Mouse (Mus musculus) adrenal gland (tissue): ENCODE data around the gene Pdlim1.

Experiments used
- intact Hi-C: fragments of 180-260 bp; cut with DNase I; formaldehyde crosslinking; loops from one replicate; pipeline ENCODE4 v1.15.1; 2025
- long read RNA-seq, 2 experiments: library from polyadenylated mRNA; unstranded; transcript quantifications; one replicate each; pipeline ENCODE4 v2.0.0; 2020; ENCODE audit warnings: borderline replicate concordance in 1 of 2; ENCODE audit not compliant: insufficient replicate concordance in 1 of 2

Pdlim1 gene
- long read RNA-seq, experiment 1, transcript Pdlim1-201 (7 exons, 2,571 nt): major isoform, 8 of 8 reads
- long read RNA-seq, experiment 1, partial matches to known transcripts: 0 of 8 reads
- long read RNA-seq, experiment 1, other reads (novel, unspliced or antisense): 0 of 8 reads
- long read RNA-seq, experiment 2, transcript Pdlim1-201 (7 exons, 2,571 nt): major isoform, 5 of 6 reads
- long read RNA-seq, experiment 2, partial matches to known transcripts: 0 of 6 reads
- long read RNA-seq, experiment 2, other reads (novel, unspliced or antisense): 1 of 6 reads

DNA sequence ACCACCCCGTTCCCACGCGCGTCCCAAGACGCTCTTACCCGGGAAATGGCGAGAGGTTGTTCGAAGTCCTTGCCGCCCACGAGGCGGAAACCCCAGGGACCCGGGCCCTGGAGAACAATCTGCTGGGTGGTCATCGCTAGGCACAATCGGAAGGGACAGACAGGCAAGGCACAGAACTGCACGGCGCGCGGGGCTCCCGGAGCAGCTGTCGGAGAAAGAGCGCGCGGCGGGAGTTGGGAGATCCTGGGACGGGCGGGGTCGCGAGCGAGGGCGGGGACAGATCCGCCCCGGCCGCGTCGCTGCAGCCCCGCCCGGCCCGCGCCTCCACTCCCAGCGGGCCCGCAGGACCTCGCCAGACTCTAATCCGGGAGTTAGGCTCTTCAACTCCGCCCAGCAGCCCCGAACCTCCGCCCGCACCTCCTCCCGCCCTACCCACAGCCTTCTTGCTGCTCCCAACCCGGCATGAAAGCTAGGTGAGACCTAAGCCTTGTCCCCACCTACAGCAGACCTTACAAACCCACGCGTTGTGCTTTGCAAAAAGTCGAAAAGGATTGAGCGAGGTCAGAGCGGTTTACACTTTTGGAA lies at the start of gene Pdlim1:
TSS of gene Pdlim1 (minus strand) at position 535 of the 585 bp plus-strand sequence.
- intact Hi-C loops: no loop called here

GRCm38 (mm10) chr19:40319199-40319598 lies 47.6 kb upstream of the Pdlim1 start:
- intact Hi-C loops: no loop called here

- intact Hi-C loops: no loop called here
Measured at GRCm38 (mm10) chr19:40318511-40318910, 46.9 kb upstream of the Pdlim1 start.

DNA sequence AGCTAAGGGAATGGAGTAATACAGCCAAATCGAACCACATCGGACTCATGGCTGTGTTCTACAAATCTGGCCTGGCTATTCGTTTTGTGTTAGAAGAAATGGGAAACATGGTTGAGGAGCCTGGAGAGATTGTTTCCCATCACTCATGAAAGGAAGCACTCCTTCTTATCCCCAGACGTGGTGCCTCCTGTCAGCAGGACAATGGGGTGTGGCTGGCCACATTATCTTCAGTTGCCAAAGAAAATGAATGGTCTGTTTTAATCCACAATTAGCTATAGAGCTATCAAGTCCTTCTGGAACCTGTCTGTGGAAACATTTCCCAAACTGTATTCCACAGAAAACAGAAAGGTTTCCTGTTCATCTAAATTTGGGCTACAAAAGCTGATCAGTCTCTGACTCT lies 45.4 kb upstream of the Pdlim1 start:
- intact Hi-C loops: no loop called here

GRCm38 (mm10) chr19:40314252-40314651 lies 42.6 kb upstream of the Pdlim1 start:
- intact Hi-C loops: no loop called here

GRCm38 (mm10) chr19:40311631-40312030 lies 40.0 kb upstream of the Pdlim1 start:
- intact Hi-C loops: no loop called here

DNA sequence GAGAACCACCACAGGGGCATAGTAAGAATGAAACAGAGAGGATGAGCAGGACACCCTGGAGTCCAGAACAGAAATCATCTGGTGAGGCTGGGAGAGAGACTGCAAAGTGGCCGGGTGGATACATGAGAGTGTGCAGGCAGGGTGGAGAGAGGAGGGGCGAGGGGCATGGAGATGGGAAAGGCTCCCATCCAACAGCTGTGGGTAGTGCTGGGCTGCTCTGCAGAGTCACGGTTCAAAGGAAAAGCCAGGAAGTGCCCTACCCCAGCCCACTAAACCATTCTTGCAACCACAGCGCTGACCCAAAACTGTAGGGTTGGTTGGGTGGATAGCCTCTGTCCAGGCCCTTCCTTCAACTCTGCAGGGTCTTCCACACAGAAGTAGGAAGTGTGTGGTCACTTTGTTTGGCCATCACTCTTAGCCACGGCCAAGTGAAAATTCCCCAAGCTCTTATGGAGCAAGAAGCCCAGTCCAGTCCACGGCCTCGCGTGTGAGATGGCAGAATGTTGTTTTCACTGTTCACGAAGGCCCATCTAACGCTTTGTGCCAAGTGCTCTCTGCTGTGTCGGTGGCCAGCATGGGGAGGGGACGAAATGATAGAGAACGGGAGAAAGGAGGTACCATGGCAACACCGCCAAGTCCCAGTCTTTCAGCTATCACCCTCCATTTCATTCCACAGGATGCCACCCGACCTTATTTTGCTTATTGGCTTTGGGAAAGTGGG lies 38.9 kb upstream of the Pdlim1 start:
- intact Hi-C loops: no loop called here

DNA sequence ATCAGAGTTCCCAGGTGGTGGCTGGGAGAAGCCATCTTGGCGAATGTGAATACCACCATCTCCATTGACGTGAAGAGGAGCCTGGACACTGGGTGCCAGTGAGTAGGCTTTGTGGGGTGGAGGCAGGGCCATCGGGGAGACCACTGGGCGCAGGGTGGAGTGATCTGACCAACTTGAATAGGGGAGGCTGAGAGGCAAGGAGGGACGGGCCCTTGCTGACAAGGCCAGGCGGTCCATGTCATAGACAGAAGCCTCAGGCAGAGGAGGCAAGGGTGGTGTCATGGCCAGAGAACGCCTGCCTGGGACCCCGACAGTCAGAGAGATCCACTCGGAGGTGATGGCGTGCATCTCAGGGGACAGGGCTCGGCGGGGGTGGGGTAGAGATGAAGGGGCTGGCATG lies 38.3 kb upstream of the Pdlim1 start:
- intact Hi-C loops: no loop called here

DNA sequence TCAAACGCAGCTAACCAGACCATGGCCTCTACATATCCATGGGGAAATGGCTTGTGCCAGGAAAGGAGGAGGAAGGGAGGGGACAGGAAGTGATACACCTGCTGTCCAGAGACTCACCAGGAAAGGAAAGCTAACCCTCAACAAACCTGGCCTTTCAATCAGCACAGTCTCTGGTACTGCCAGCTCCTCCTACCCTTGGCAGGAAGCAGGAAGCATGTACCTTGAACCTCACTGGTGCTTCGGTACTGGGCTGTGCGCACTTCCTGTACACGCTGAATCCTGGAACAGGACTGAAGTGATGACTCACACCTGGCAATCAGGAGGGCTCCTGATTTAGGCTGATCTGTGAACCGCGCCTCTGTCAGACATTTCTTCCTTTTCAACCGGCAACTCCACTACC lies 35.9 kb upstream of the Pdlim1 start:
- intact Hi-C loops: no loop called here

DNA sequence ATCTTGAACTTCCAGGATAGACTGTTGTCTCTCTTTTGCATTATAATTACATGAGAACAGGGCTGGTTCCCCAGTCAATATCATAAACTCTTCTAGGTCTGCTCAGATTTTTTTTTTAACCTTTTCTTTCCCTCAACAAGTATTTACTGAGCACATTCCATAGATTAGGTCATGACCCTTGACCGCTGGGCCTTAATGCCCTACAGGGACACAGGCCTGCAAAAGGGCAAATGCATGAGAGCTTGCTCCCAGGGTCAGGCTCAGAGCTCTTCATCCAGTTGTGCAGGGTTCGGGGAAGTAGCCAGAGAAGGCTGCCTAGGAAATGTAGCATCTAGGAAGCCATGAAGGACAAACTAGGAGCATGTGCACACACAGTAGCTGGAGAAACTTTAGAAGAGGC lies 35.0 kb upstream of the Pdlim1 start:
- intact Hi-C loops: no loop called here

- intact Hi-C loops: no loop called here
Measured at GRCm38 (mm10) chr19:40305456-40305855, 33.8 kb upstream of the Pdlim1 start.

DNA sequence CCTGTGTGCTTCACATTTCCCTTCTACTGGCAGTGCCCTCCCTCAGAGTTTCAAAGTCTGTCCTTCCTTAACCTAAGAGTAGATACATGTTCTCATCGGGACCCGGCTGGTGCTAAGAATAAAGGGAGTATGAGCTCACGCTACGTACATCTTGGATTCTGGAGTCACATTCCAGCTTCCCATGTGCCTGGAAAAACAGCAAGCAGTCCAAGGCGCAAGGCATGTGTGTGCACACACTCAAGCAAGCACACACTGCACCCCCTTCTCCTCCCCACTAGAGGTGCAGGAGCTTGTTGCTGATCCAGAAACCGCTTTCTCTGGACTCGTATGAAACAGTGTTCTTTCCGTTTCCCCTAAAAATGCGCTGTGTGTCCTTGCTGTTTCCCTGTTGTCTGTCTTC lies 31.3 kb upstream of the Pdlim1 start:
- intact Hi-C loops: no loop called here

DNA sequence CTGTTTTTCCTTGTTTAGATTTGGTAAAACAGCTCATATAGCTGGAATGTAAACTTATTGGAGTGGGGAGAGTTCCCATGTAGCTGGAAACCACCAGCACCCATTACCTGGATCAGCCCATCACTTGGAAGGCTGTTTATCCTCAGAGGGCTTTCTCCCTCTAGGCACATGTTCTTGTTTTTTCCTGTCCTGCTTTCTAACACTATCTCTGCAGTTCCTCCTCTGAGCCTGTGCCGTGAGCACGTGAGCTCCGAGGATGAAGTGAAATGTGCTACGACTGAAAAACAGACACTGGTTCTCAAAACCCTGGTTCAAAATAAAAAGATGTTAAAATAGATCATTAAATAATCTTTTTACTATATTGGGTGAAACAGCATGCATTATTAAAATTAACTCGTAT lies 30.8 kb upstream of the Pdlim1 start:
- intact Hi-C loops: no loop called here

GRCm38 (mm10) chr19:40299983-40300759 lies 28.5 kb upstream of the Pdlim1 start:
- intact Hi-C loops: no loop called here

DNA sequence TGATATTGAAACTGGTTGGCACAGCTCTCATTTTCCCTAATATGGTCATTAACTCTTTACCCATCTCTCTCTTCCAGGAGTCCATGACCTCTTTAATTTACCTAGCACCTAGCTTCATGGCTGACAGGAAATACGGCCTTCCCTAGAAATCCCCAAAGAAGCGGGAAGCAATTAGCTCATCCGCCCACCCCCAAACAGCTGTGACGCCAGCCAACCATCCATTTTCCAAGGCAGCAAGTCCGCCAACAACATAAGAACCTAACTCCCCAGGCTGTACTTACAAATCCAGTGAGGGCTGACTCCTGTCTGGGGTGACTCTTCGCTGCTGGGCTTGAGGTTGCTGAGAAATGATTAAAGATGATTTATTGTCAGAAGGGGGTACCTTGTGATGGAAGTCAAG lies 27.5 kb upstream of the Pdlim1 start:
- intact Hi-C loops: no loop called here

- intact Hi-C loops: no loop called here
Measured at GRCm38 (mm10) chr19:40298574-40298973, 26.9 kb upstream of the Pdlim1 start.

DNA sequence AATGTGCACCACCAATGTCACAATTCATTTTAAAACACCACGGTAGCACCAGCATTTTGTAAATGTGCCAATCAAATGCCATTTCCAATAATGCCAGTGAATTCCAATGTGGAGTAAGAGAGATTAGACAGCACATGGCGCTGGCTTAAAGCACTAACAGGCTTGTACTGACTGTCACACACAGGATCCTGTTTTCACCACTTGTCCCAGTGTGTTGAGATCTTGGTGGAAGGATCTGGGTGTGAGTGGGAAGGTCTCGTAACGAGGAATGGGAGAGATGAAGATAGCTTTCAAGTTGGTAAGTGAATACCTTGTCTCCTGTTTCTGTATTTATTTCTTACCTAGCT lies 26.1 kb upstream of the Pdlim1 start:
- intact Hi-C loops: no loop called here

DNA sequence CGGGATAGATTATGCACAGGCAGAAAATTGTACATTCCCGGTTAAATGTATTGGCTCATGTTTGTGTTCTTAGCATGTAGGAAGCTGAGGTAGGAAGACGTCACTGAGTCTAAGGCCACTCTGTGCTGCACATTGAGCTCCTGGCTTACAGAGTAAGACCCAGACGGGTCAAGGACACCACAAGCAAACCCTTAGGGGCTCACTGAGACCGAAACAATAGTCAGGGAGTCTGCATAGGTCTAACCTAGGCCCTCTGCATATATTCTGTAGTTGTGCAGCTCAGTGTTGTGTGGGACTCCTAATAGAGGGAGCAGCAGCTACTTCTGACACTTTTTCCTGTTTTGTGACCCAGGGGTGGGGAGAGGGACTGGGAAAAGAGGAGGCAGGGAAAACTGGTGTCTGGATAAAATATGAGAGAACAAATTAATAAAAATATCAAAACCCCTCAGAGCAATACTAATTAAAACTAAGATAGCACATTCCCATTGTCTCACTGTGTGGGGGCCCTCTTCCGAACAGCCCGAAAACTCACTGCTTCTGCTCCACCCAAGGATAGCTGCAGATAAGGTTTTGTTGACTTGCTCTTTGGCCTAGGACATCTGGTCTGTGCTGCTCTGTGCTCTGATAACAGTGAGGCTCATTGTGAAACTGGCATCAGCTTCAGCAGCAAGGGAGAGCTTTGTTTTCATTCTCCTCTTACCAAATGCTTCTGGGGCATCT lies 25.6 kb upstream of the Pdlim1 start:
- intact Hi-C loops: no loop called here

DNA sequence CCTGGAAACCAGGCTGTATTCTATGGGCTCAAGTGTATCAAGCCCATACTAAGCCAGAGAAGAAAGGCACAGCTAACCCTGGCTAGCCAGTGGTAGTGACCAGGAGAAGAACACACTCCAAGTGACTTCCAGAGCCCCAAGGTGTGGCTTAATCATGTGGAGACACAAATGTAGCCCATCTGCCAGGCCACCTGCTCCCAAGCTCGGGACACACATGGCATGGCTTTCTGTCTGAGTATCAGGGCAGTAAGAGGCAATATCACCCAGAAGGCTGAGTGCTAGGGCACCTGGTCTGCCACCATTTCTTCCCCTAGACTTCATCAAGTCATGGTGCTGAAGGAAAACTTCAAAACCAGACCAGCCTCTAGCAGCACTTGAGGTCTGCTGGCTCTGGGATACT lies 22.6 kb upstream of the Pdlim1 start:
- intact Hi-C loops: no loop called here

- intact Hi-C loops: no loop called here
Measured at GRCm38 (mm10) chr19:40293791-40294190, 22.1 kb upstream of the Pdlim1 start.

- intact Hi-C loops: no loop called here
Measured at GRCm38 (mm10) chr19:40290099-40290724, 18.6 kb upstream of the Pdlim1 start.
